Mouse (Mus musculus) lung, postnatal 4 days (tissue): ENCODE data around the gene Srrm1.
"Not testable (repeated sequence)": the region's sequence is repeated elsewhere in the genome, so short reads cannot be mapped to it uniquely, and the experiment has no call there.

Source experiments
- DNase-seq, 2 experiments: peaks; one replicate each; pipeline ENCODE4 v3.0.0; 2021

Gene Srrm1

DNA sequence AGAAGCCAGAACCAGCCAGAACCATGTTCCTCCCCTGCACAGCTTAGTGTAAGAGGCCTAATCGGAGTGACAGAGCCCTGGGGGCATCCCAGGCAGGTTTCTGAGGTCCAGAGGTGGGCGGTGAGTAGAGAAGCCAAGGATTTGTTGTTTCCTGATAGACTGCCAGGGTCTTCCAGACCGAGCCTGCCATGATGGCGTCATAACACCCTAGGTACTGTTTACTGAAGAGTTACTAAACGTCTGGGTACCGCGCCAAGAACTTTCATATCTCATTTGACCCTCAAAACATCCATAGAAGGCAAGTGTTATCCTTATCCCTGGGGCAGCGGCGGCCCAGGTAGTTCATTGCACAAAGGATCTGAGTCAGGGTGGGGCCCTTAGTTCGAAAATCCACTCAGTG, 54.4 kb downstream of the Srrm1 start:
- DNase-seq: no peak

GRCm38 (mm10) chr4:135297931-135298546, 55.1 kb downstream of the Srrm1 start:
- DNase-seq: peak; percentile 57 to 80

DNA sequence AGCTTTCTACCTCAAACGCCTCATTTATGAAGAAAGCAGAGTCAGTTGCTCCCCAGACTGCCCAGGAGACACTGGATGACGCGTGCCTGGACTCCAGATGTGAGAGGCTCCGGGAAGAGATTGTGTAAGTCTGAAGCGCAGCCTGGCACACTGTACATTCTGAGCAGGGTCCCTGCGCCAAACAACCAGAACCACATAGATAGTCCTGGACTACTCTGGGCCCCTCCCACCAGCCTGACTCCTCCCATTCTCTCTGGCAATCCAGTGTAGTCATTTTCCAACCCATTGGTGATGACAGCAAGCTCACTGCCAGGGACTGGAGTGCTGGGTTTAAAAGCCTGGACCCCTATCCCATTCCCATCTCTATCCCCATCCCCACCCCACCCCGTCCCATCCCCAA, 56.0 kb downstream of the Srrm1 start:
- DNase-seq: no peak

- DNase-seq: no peak
Measured at GRCm38 (mm10) chr4:135296565-135296964, 56.6 kb downstream of the Srrm1 start.

DNA sequence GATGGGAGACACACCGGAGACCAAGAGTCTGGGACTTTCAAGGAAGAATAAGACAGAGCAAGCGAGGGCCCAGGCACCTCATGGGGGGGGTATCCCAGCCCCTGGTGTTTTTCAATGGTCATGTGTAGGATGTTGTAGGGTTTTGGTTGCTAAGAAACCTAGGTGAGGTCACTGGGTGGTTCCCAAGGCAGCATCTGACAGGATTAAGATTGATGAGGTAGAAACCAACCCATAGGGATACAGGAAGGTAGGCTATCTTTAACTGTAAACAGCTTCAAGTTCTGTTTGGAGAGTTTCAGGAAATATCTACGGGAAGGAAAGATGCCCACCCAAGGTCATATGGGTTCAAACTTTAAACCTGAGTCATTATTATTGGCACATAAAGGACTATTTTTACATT, 59.3 kb downstream of the Srrm1 start:
- DNase-seq: no peak

GRCm38 (mm10) chr4:135292477-135293089, 60.5 kb downstream of the Srrm1 start:
- DNase-seq: peak; percentile 62 to 70

DNA sequence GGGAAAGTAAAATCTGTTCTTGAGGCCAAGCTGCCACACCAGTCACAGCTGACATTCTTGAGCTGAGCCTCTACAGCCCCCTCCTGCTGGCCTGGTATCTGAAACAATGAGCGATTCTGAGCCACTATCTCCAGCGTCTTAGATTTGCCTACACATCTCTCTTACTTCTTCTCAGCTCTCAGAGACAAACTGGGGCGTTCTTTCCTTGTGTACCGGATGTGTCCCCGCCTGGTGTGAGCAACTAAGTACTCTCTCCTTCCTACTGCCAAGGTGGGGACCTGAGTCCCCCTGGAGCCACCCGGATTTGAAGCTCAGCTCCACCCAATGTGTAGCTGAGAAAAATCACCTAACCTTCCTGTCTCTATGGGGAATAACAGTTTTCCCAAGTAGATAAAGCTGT, 61.3 kb downstream of the Srrm1 start:
- peak in 1 of 2 experiments; percentile 22 for DNase-seq

DNA sequence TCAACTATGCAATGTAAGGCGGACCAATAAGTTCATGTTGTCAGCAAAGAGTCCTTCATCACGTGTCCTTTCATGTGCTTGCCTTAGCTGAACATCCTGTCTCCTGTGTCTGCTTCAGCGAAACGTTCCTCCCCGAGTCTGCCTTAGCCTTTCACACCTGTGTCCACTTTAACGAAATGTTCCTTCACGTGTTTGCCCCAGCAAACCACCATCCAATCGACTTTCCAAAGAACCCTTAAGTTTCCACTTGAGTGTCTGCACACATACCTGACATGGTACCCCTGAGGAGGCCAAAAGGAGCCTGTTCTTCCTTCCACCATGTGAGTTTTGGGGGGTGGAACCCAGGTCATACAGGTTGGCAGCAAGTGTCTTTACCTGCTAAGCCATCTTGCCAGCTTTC, 61.9 kb downstream of the Srrm1 start:
- no peak for DNase-seq

DNA sequence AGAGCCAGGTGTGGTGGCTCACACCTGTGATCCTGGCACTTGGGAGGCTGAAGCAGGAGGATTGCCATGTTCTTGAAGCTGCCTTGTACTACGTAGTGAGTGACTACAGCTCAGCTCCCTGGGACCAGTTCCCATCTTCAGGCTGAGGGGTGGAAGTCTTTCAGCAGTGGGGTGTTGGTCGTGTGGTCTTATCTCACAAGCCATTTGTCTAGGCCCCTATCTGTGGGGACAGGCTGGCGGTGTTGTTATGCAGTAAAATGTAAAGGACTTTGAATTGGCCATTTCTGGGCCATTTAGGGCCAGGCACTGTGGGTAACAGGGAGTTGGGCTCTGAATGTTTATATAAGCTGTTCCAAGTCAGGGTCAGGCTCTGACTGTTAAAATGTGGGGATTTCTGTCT, 65.1 kb downstream of the Srrm1 start:
- DNase-seq: no peak

- DNase-seq: peak; percentile 74 to 83
Measured at GRCm38 (mm10) chr4:135286833-135287395, 66.2 kb downstream of the Srrm1 start.

- no peak for DNase-seq
Measured at GRCm38 (mm10) chr4:135286033-135286622, 67.0 kb downstream of the Srrm1 start.

DNA sequence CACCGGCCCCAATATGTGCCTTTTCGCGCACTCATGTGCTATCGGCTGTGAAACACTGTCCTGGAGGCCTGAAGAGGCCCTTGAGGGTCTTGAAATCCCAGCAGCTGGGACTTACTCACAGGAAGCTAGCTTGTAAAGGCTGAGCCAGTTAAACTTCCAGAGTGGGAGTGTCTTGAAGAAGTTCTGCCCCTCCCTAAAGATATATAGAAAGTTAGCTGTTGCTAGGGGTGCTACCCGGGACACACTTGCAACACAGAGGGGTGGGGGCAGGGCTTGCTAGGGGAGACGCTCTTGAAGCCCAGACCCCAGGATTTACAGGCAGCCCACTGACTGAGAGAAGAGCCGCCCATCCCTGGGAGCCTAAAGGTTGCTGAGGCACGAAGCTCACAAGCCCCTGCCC, 67.7 kb downstream of the Srrm1 start:
- no peak for DNase-seq

GRCm38 (mm10) chr4:135283875-135284274, 69.2 kb downstream of the Srrm1 start:
- no peak for DNase-seq

- no peak for DNase-seq
Measured at GRCm38 (mm10) chr4:135283417-135283816, 69.7 kb downstream of the Srrm1 start.

DNA sequence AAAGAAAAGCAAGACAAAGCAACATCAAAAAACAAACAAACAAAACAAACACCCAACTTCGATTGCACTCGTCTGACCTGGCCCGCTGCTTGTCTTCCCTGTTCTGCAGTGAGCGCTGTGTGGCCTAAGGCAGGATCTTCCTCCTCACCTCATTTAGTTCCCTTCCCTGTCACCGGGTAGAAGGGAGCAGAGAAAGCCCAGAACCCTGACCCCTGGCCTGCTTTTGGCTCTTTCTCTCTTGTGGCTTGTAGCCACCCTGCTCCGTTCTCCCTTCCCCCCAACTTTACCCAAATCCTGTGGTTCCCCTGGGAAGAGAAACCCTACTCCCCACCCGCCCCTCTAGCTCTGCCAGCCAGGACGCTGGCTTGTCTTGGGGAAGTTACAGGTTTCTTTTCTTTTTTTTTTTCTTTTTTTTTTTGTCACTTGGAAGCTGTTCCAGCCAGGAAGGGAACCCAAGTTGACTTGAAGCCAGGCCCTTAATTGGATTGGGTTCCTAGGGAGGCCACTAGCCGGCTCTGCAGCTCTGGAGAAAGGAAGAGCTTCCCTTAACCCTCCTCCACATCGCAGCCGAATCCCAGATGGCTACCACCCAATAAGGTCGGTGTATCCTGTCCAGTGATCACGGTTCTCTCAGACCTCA, 70.3 kb downstream of the Srrm1 start:
- peak; percentile 54 to 63 for DNase-seq

GRCm38 (mm10) chr4:135280016-135280415, 73.1 kb downstream of the Srrm1 start:
- DNase-seq: not testable (repeated sequence)

DNA sequence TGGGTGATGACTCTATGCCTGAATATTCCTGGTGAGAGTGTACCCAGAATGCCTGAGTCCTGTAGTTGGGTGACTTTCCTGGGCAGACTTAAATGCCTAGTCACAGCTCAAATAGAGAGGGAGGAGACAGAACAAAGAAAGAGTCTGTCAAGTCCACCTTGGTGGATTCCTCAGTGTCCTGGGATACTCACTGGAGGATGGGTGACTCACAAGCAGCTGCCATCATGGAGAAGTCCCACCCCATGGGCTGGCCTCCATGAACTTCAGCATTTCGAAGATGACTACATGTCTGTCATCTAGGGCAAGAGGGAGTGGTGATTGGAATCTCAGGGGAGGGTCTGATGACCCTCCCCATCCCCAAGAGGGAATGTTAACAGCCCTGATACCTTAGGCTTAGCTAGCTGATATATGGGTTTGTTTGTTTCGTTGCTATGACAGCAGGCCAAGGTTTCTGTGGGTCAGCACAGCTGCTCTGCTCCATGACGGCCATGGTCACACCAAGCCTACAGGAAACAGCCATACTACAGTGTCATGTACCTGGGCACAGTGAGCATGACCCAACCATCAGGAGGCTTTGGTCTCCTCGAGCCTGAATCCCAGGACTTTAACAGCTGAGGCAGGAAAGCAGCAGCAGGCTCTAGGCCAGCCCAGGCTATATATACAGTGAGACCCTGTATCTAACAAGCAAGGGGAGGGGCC, 76.3 kb downstream of the Srrm1 start:
- DNase-seq: no peak

- DNase-seq: no peak
Measured at GRCm38 (mm10) chr4:135274761-135275160, 78.4 kb downstream of the Srrm1 start.

DNA sequence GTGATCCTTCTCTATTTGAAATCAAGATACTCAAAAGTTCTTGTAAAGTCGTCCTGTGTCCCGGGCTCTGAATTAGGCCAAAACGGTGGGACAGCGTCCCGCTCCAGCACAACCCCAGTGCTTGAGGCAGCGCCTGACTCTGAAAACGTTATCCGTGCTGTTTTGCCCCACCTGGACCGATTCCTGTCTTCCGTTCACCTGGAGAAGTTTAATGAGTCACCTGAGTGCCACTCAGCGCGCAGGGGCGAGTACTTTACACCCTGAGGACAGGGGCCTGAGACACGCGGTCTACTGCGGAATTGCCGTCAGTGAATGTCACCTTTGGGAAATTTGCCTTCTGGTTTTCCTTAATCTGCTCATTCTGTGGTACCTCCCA, 79.8 kb downstream of the Srrm1 start:
- DNase-seq: peak; percentile 67 to 77

GRCm38 (mm10) chr4:135272640-135273306, 80.3 kb downstream of the Srrm1 start, which contains the start of gene Clic4:
Gene Clic4, minus strand, starts transcription at chr4:135272814.
- peak; percentile 100 for DNase-seq

DNA sequence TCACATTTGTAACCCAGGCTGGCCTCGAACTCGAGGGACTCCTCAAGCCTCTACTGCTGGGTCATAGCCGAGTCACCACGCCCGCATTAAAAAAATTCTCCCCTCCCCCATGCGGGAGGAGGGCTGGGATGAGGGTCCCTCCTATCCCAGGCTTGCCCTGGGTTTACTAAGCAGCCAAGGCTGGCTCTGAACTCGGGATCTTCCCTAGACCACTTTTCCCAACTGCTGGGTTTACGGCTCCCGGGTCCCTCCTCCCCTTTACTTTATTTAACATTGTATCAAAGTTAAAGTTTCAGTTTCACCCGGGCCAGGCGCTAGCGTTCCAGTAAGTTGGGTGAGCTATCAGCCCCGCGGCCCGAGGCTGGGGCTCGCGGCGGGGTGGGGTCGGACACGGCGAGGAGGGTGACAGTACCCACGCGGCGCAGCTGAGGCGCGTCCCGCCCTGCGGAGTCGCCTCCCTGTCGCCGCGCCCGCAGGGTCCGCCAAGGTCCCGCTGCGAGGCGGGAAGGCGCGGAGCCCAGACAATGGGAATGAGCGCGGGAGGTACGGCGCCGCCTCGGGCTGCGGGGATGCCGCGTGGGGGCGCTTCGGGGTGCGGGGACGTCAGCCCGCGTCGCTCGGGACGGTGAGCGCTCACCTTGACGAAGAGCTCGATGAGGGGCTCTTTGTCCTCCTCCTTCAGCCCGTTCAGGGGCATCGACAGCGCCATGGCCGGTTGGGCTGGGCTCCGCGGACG, 81.1 kb downstream of the Srrm1 start:
- DNase-seq: peak; percentile 76 to 77

GRCm38 (mm10) chr4:135271419-135271828, 81.7 kb downstream of the Srrm1 start:
- DNase-seq: no peak
